Mouse (Mus musculus): ENCODE results near the gene Klhl29. TPM values are rescaled to one million over a fixed set of nuclear protein-coding genes. Genes with fewer than 3 reads are reported as not detected.

Gene Klhl29
- polyA plus RNA-seq, 1 experiment from 2014 or later, result 0.64 TPM

- 40% methylated on average over 1 of the region's 1 CpGs for WGBS
- Histone ChIP-seq H3K27me3 (ENCODE audit: control insufficient read depth, insufficient read depth, low read length) (no peaks in the 10 kb centered on the region), H3K4me3 (ENCODE audit: low read depth, low read length) (no peak overlapping the region), H3K4me1 (replicated peaks; ENCODE audit: control insufficient read depth, insufficient read depth) (no peaks in the 10 kb centered on the region), H3K27ac (replicated peaks) (no peak overlapping the region), H3K4me2 (replicated peaks; ENCODE audit: low read depth) (no peak overlapping the region), H3K36me3 (ENCODE audit: control insufficient read depth, insufficient read depth, low read length) (no peaks in the 10 kb centered on the region), H3K9ac (ENCODE audit: low read length) (no peak overlapping the region), H3K9me3 (ENCODE audit: control insufficient read depth, low read length) (no peaks in the 10 kb centered on the region)
- ATAC-seq (ENCODE audit: low FRiP score, low TSS enrichment) (no peak), DNase-seq (ENCODE audit: low spot score) (no peak)
- TF ChIP-seq EP300 (optimal IDR thresholded peaks at IDR 0.05) (no peak), CTCF (IDR thresholded peaks at IDR 0.05; ENCODE audit: low read depth) (no peak)
Observed at GRCm38 (mm10) chr12:5223595-5223994, 151.9 kb downstream of the Klhl29 start.

- no peak for TF ChIP-seq EP300 (optimal IDR thresholded peaks at IDR 0.05)
- no peak for TF ChIP-seq CTCF (IDR thresholded peaks at IDR 0.05; ENCODE audit: low read depth)
- WGBS, result 94% methylated on average over 8 of the region's 8 CpGs
- no peak overlapping the region for H3K9ac ChIP-seq (ENCODE audit: low read length)
- no peak for ATAC-seq (ENCODE audit: low FRiP score, low TSS enrichment)
- H3K9me3 ChIP-seq (ENCODE audit: control insufficient read depth, low read length), result no peaks in the 10 kb centered on the region
- H3K4me3 ChIP-seq (ENCODE audit: low read depth, low read length), result no peak overlapping the region
- no peaks in the 10 kb centered on the region for H3K4me1 ChIP-seq (replicated peaks; ENCODE audit: control insufficient read depth, insufficient read depth)
- no peaks in the 10 kb centered on the region for H3K27me3 ChIP-seq (ENCODE audit: control insufficient read depth, insufficient read depth, low read length)
- H3K36me3 ChIP-seq (ENCODE audit: control insufficient read depth, insufficient read depth, low read length), result no peaks in the 10 kb centered on the region
- no peak overlapping the region for H3K27ac ChIP-seq (replicated peaks)
- H3K4me2 ChIP-seq (replicated peaks; ENCODE audit: low read depth), result no peak overlapping the region
- DNase-seq (ENCODE audit: low spot score), result no peak
Observed at GRCm38 (mm10) chr12:5222439-5223202, 152.9 kb downstream of the Klhl29 start.

- H3K9ac ChIP-seq (ENCODE audit: low read length), result no peak overlapping the region
- TF ChIP-seq EP300 (optimal IDR thresholded peaks at IDR 0.05), result no peak
- TF ChIP-seq CTCF (IDR thresholded peaks at IDR 0.05; ENCODE audit: low read depth), result no peak
- no peak overlapping the region for H3K27ac ChIP-seq (replicated peaks)
- no peak overlapping the region for H3K4me2 ChIP-seq (replicated peaks; ENCODE audit: low read depth)
- no peak overlapping the region for H3K4me3 ChIP-seq (ENCODE audit: low read depth, low read length)
- H3K4me1 ChIP-seq (replicated peaks; ENCODE audit: control insufficient read depth, insufficient read depth), result no peaks in the 10 kb centered on the region
- no peaks in the 10 kb centered on the region for H3K27me3 ChIP-seq (ENCODE audit: control insufficient read depth, insufficient read depth, low read length)
- WGBS, result 54% methylated on average over 14 of the region's 14 CpGs
- no peak for DNase-seq (ENCODE audit: low spot score)
- no peaks in the 10 kb centered on the region for H3K9me3 ChIP-seq (ENCODE audit: control insufficient read depth, low read length)
- no peak; the same call in 1 of the 2 replicates for ATAC-seq (ENCODE audit: low FRiP score, low TSS enrichment)
- no peaks in the 10 kb centered on the region for H3K36me3 ChIP-seq (ENCODE audit: control insufficient read depth, insufficient read depth, low read length)
Observed at GRCm38 (mm10) chr12:5219913-5220575, 155.4 kb downstream of the Klhl29 start.

- no peak for ATAC-seq (ENCODE audit: low FRiP score, low TSS enrichment)
- no peak overlapping the region for H3K9ac ChIP-seq (ENCODE audit: low read length)
- 67% methylated on average over 15 of the region's 15 CpGs for WGBS
Observed at GRCm38 (mm10) chr12:5215836-5216747, 159.4 kb downstream of the Klhl29 start.

GRCm38 (mm10) chr12:5214266-5214665, 161.2 kb downstream of the Klhl29 start:
- TF ChIP-seq CTCF (IDR thresholded peaks at IDR 0.05; ENCODE audit: low read depth) (no peak), EP300 (optimal IDR thresholded peaks at IDR 0.05) (no peak)
- H3K4me2 ChIP-seq (replicated peaks; ENCODE audit: low read depth), result no peak overlapping the region
- no peak overlapping the region for H3K4me3 ChIP-seq (ENCODE audit: low read depth, low read length)
- H3K27ac ChIP-seq (replicated peaks), result peak overlapping the region; percentile 86
- H3K36me3 ChIP-seq (ENCODE audit: control insufficient read depth, insufficient read depth, low read length), result no peaks in the 10 kb centered on the region
- H3K27me3 ChIP-seq (ENCODE audit: control insufficient read depth, insufficient read depth, low read length), result no peaks in the 10 kb centered on the region
- DNase-seq (ENCODE audit: low spot score) (no peak), ATAC-seq (ENCODE audit: low FRiP score, low TSS enrichment) (no peak)
- no peak overlapping the region for H3K9ac ChIP-seq (ENCODE audit: low read length)
- peaks cover 8% of the 10 kb centered on the region for H3K4me1 ChIP-seq (replicated peaks; ENCODE audit: control insufficient read depth, insufficient read depth)
- WGBS, result 55% methylated on average over 9 of the region's 9 CpGs
- H3K9me3 ChIP-seq (ENCODE audit: control insufficient read depth, low read length), result no peaks in the 10 kb centered on the region

More at GRCm38 (mm10) chr12:5215836-5216747, 159.4 kb downstream of the Klhl29 start:
- Histone ChIP-seq H3K27ac (replicated peaks) (no peak overlapping the region), H3K36me3 (ENCODE audit: control insufficient read depth, insufficient read depth, low read length) (no peaks in the 10 kb centered on the region), H3K27me3 (ENCODE audit: control insufficient read depth, insufficient read depth, low read length) (no peaks in the 10 kb centered on the region), H3K4me1 (replicated peaks; ENCODE audit: control insufficient read depth, insufficient read depth) (peaks cover 8% of the 10 kb centered on the region), H3K9me3 (ENCODE audit: control insufficient read depth, low read length) (no peaks in the 10 kb centered on the region), H3K4me2 (replicated peaks; ENCODE audit: low read depth) (no peak overlapping the region), H3K4me3 (ENCODE audit: low read depth, low read length) (no peak overlapping the region)
- TF ChIP-seq CTCF (IDR thresholded peaks at IDR 0.05; ENCODE audit: low read depth), result no peak
- DNase-seq (ENCODE audit: low spot score), result no peak
